Comparison of ENCODE assay signal across 18 mouse cellular contexts in genomic region chr11:68007645-68008044, GRCm38 (mm10). TPM values are rescaled to one million over a fixed set of nuclear protein-coding genes. Genes with fewer than 3 reads are reported as not detected.
DNase-seq lines count a peak whose midpoint lies in the region; ATAC-seq and TF ChIP-seq lines count a peak whose summit lies in the region.
"Had no signal": no experiment of that assay in that cellular context is flagged by ENCODE, and none has a peak within 500 bp of the region (broad histone marks: within the 10 kb centered on the region; RNA-seq: fewer than 3 reads in every experiment).

No protein-coding gene starts in this region.

- no peak overlapping the region for H3K27ac ChIP-seq in intestine, postnatal 0 days (ENCODE audit: low read depth, low read length)
- H3K27ac ChIP-seq in intestine, embryonic 15.5 days: no peak overlapping the region
- H3K27ac ChIP-seq in midbrain, embryonic 14.5 days (replicated peaks; ENCODE audit: low read depth, low read length): no peak overlapping the region
- no peak overlapping the region for H3K27ac ChIP-seq in midbrain, embryonic 15.5 days
- H3K27ac ChIP-seq in stomach, embryonic 16.5 days (ENCODE audit: low read length): peak overlapping the region; percentile 42; the same call in 1 of the 2 replicates
- H3K27ac ChIP-seq: limb, embryonic 10.5 days; liver, embryonic 13.5 days had no signal

- no peak for ATAC-seq in intestine, postnatal 0 days
- ATAC-seq in intestine, embryonic 15.5 days: no peak
- ATAC-seq in midbrain, embryonic 14.5 days (ENCODE audit: low FRiP score, low TSS enrichment): no peak
- no peak for ATAC-seq in midbrain, embryonic 15.5 days (replicated peaks)
- ATAC-seq in stomach, embryonic 16.5 days (ENCODE audit: insufficient read depth, low FRiP score): no peak
- ATAC-seq: forebrain, embryonic 14.5 days had no signal

- TF ChIP-seq CTCF in intestine, postnatal 0 days (IDR thresholded peaks at IDR 0.05; ENCODE audit: low read depth): peak; percentile 20; the same call in 1 of the 2 replicates

- H3K27me3 ChIP-seq in intestine, postnatal 0 days (replicated peaks; ENCODE audit: control insufficient read depth, insufficient read depth, low read length): no peaks in the 10 kb centered on the region
- no peaks in the 10 kb centered on the region for H3K27me3 ChIP-seq in intestine, embryonic 15.5 days (replicated peaks)
- H3K27me3 ChIP-seq in midbrain, embryonic 14.5 days (ENCODE audit: control insufficient read depth, insufficient read depth, low read length): no peaks in the 10 kb centered on the region
- H3K27me3 ChIP-seq in midbrain, embryonic 15.5 days (replicated peaks): no peaks in the 10 kb centered on the region
- H3K27me3 ChIP-seq in stomach, embryonic 16.5 days (ENCODE audit: control insufficient read depth, insufficient read depth, low read length): no peaks in the 10 kb centered on the region
- H3K27me3 ChIP-seq: liver, embryonic 13.5 days; megakaryocyte, embryonic 14.5 days had no signal

- no peaks in the 10 kb centered on the region for H3K36me3 ChIP-seq in intestine, postnatal 0 days (ENCODE audit: control insufficient read depth, insufficient read depth)
- no peaks in the 10 kb centered on the region for H3K36me3 ChIP-seq in intestine, embryonic 15.5 days
- no peaks in the 10 kb centered on the region for H3K36me3 ChIP-seq in midbrain, embryonic 14.5 days (ENCODE audit: control insufficient read depth, insufficient read depth, low read length)
- H3K36me3 ChIP-seq in midbrain, embryonic 15.5 days (replicated peaks): no peaks in the 10 kb centered on the region
- no peaks in the 10 kb centered on the region for H3K36me3 ChIP-seq in stomach, embryonic 16.5 days (ENCODE audit: control insufficient read depth, insufficient read depth, low read length)
- H3K36me3 ChIP-seq: limb, embryonic 10.5 days; liver, embryonic 13.5 days had no signal

- H3K4me3 ChIP-seq in intestine, postnatal 0 days (ENCODE audit: low read depth, low read length): no peak overlapping the region
- H3K4me3 ChIP-seq in intestine, embryonic 15.5 days (replicated peaks): no peak overlapping the region
- H3K4me3 ChIP-seq in midbrain, embryonic 14.5 days (replicated peaks; ENCODE audit: low read depth, low read length): no peak overlapping the region
- no peak overlapping the region for H3K4me3 ChIP-seq in midbrain, embryonic 15.5 days
- no peak overlapping the region for H3K4me3 ChIP-seq in stomach, embryonic 16.5 days (replicated peaks; ENCODE audit: low read length)
- H3K4me3 ChIP-seq: limb, embryonic 10.5 days; liver, embryonic 13.5 days; megakaryocyte, embryonic 14.5 days had no signal

- H3K9me3 ChIP-seq in intestine, postnatal 0 days (ENCODE audit: control insufficient read depth): no peaks in the 10 kb centered on the region
- no peaks in the 10 kb centered on the region for H3K9me3 ChIP-seq in intestine, embryonic 15.5 days
- H3K9me3 ChIP-seq in midbrain, embryonic 14.5 days (ENCODE audit: control insufficient read depth, low read length): no peaks in the 10 kb centered on the region
- H3K9me3 ChIP-seq in midbrain, embryonic 15.5 days: no peaks in the 10 kb centered on the region
- no peaks in the 10 kb centered on the region for H3K9me3 ChIP-seq in stomach, embryonic 16.5 days (replicated peaks; ENCODE audit: control insufficient read depth, low read length)
- H3K9me3 ChIP-seq: G1E; limb, embryonic 10.5 days; liver, embryonic 13.5 days; megakaryocyte, embryonic 14.5 days had no signal

- H3K4me1 ChIP-seq in intestine, postnatal 0 days (replicated peaks; ENCODE audit: control insufficient read depth, insufficient read depth, low read length): no peaks in the 10 kb centered on the region
- peaks cover 8% of the 10 kb centered on the region for H3K4me1 ChIP-seq in intestine, embryonic 15.5 days (replicated peaks)
- H3K4me1 ChIP-seq in midbrain, embryonic 14.5 days (ENCODE audit: control insufficient read depth, insufficient read depth, low read length): peaks cover 17% of the 10 kb centered on the region
- peaks cover 6% of the 10 kb centered on the region for H3K4me1 ChIP-seq in midbrain, embryonic 15.5 days
- peaks cover 20% of the 10 kb centered on the region for H3K4me1 ChIP-seq in stomach, embryonic 16.5 days (ENCODE audit: control insufficient read depth, insufficient read depth, low read length)

- H3K9ac ChIP-seq in intestine, postnatal 0 days (ENCODE audit: low read depth, low read length): no peak overlapping the region
- H3K9ac ChIP-seq in intestine, embryonic 15.5 days: no peak overlapping the region
- H3K9ac ChIP-seq in midbrain, embryonic 14.5 days (replicated peaks; ENCODE audit: low read length): no peak overlapping the region
- H3K9ac ChIP-seq in midbrain, embryonic 15.5 days: no peak overlapping the region
- no peak overlapping the region for H3K9ac ChIP-seq in stomach, embryonic 16.5 days (ENCODE audit: low read length)
- H3K9ac ChIP-seq: liver, embryonic 13.5 days had no signal

- H3K4me2 ChIP-seq in intestine, postnatal 0 days (replicated peaks; ENCODE audit: low read depth): no peak overlapping the region
- H3K4me2 ChIP-seq in intestine, embryonic 15.5 days (replicated peaks): no peak overlapping the region
- no peak overlapping the region for H3K4me2 ChIP-seq in midbrain, embryonic 14.5 days (ENCODE audit: low read length)
- H3K4me2 ChIP-seq in midbrain, embryonic 15.5 days: no peak overlapping the region
- no peak overlapping the region for H3K4me2 ChIP-seq in stomach, embryonic 16.5 days (ENCODE audit: low read depth, low read length)
- H3K4me2 ChIP-seq: liver, embryonic 13.5 days had no signal

- intact Hi-C loops in left cerebral cortex, postnatal 10 days (cut with DNase I): no loop called here

- DNase-seq in midbrain, embryonic 14.5 days: peak; percentile 19
- peak; percentile 52 for DNase-seq in embryo, embryonic 11 days
- no peak for DNase-seq in left cerebral cortex, adult 9 months (ENCODE audit: low spot score in 2 of 2)
- DNase-seq in left cerebral cortex, postnatal 10 days (ENCODE audit: extremely low spot score in 1 of 2, low spot score in 2 of 2): no peak
- DNase-seq: cerebellum, adult 11 months; heart, postnatal 14 days; kidney, postnatal 36 days; layer of hippocampus, postnatal 36 days; liver, embryonic 13.5 days; thymus, postnatal 25 days had no signal

- 36% methylated on average over 6 of the region's 6 CpGs for WGBS in intestine, postnatal 0 days
- 46% methylated on average over 6 of the region's 6 CpGs for WGBS in intestine, embryonic 15.5 days
- WGBS in midbrain, embryonic 14.5 days: 57% methylated on average over 6 of the region's 6 CpGs
- WGBS in midbrain, embryonic 15.5 days: 57% methylated on average over 6 of the region's 6 CpGs
- WGBS in stomach, embryonic 16.5 days: 24% methylated on average over 6 of the region's 6 CpGs

RNA-seq across cellular contexts. Expression of gene Stx8, which starts 41.7 kb away (rescaled TPM):
- polyA plus RNA-seq in intestine, postnatal 0 days (2015; fragmentation: Nextera tagmentation; extraction: Ambion mirVana): 79.1 and 82.0 TPM in 2 replicates
- polyA plus RNA-seq in intestine, embryonic 15.5 days (2015; fragmentation: Nextera tagmentation; extraction: Ambion mirVana): 51.8 and 59.7 TPM in 2 replicates
- 64.2 and 66.3 TPM in 2 replicates for polyA plus RNA-seq in midbrain, embryonic 14.5 days (2014; fragmentation: Nextera tagmentation; extraction: Ambion mirVana)
- polyA plus RNA-seq in midbrain, embryonic 15.5 days (2015; fragmentation: Nextera tagmentation; extraction: Ambion mirVana): 59.5 and 60.8 TPM in 2 replicates
- 62.1 and 69.7 TPM in 2 replicates for polyA plus RNA-seq in stomach, embryonic 16.5 days (2015; fragmentation: Nextera tagmentation; extraction: Ambion mirVana)
- 10 to 100 TPM; 28.1 to 28.4 TPM for total RNA-seq in left cerebral cortex, postnatal 10 days (2021)

RNA-seq across cellular contexts. Expression of gene Cfap52, which starts 42.2 kb away (rescaled TPM):
- 0.97 and 1.4 TPM in 2 replicates for polyA plus RNA-seq in intestine, postnatal 0 days (2015; fragmentation: Nextera tagmentation; extraction: Ambion mirVana)
- polyA plus RNA-seq in intestine, embryonic 15.5 days (2015; fragmentation: Nextera tagmentation; extraction: Ambion mirVana): 1.1 and 1.3 TPM in 2 replicates
- polyA plus RNA-seq in midbrain, embryonic 14.5 days (2014; fragmentation: Nextera tagmentation; extraction: Ambion mirVana): 2.0 and 2.2 TPM in 2 replicates
- polyA plus RNA-seq in midbrain, embryonic 15.5 days (2015; fragmentation: Nextera tagmentation; extraction: Ambion mirVana): 5.0 and 5.1 TPM in 2 replicates
- polyA plus RNA-seq in stomach, embryonic 16.5 days (2015; fragmentation: Nextera tagmentation; extraction: Ambion mirVana): 0.83 and 1.0 TPM in 2 replicates
- total RNA-seq in left cerebral cortex, postnatal 10 days (2021): 1 to 10 TPM; 7.2 to 9.9 TPM
- total RNA-seq: G1E had no signal
- polyA plus RNA-seq: G1E; liver, embryonic 13.5 days had no signal

Comparison
In these comparisons a context has a peak if more than half of its experiments do, and no peak if none do; other contexts are left out.
1. DNase-seq: peak in midbrain, embryonic 14.5 days (single experiment) and embryo, embryonic 11 days (single experiment); none in left cerebral cortex, adult 9 months (0 of 2) and left cerebral cortex, postnatal 10 days (0 of 2).